Mouse (Mus musculus): ENCODE measurements at regions not wholly inside any gene's neighbourhood (a gene's known extent, or its start where the extent isn't known, plus 50 kb on each side); places are given as distances from the start of the nearest gene placed in this dataset.
"Not testable (repeated sequence)": the region's sequence is repeated elsewhere in the genome, so short reads cannot be mapped to it uniquely, and the experiment has no call there.

GRCm38 (mm10) chr9:9606322-9606721 lies 367.4 kb upstream of the Arhgap42 start:
- DNase-seq: no peak

GRCm38 (mm10) chr9:9591263-9591662 lies 352.4 kb upstream of the Arhgap42 start:
- DNase-seq: no peak

- no peak for DNase-seq
Observed at GRCm38 (mm10) chr9:9583011-9583605, 344.2 kb upstream of the Arhgap42 start.

- DNase-seq: no peak
Observed at GRCm38 (mm10) chr9:9582301-9583010, 343.6 kb upstream of the Arhgap42 start.

GRCm38 (mm10) chr9:9568040-9568649 lies 329.2 kb upstream of the Arhgap42 start:
- no peak for DNase-seq

- DNase-seq: no peak
Observed at GRCm38 (mm10) chr9:9564551-9564950, 325.6 kb upstream of the Arhgap42 start.

- DNase-seq: no peak
Observed at GRCm38 (mm10) chr9:9548657-9549056, 309.8 kb upstream of the Arhgap42 start.

- DNase-seq: no peak
Observed at GRCm38 (mm10) chr9:9547570-9547969, 308.7 kb upstream of the Arhgap42 start.

GRCm38 (mm10) chr9:9547121-9547520 lies 308.2 kb upstream of the Arhgap42 start:
- DNase-seq: no peak

- DNase-seq: no peak
Observed at GRCm38 (mm10) chr9:9500345-9500744, 261.4 kb upstream of the Arhgap42 start.

GRCm38 (mm10) chr9:9493594-9494182 lies 254.8 kb upstream of the Arhgap42 start:
- no peak for DNase-seq

- no peak for DNase-seq
Observed at GRCm38 (mm10) chr9:9477145-9477544, 238.2 kb upstream of the Arhgap42 start.

GRCm38 (mm10) chr9:9475009-9475744 lies 236.3 kb upstream of the Arhgap42 start:
- no peak for DNase-seq

- DNase-seq: no peak
Observed at GRCm38 (mm10) chr9:9444213-9444612, 205.3 kb upstream of the Arhgap42 start.

GRCm38 (mm10) chr9:9420326-9420725 lies 181.4 kb upstream of the Arhgap42 start:
- DNase-seq: no peak

- no peak for DNase-seq
Observed at GRCm38 (mm10) chr9:9412460-9413181, 173.7 kb upstream of the Arhgap42 start.

- not testable (repeated sequence) for DNase-seq
Observed at GRCm38 (mm10) chr9:9394190-9394589, 155.3 kb upstream of the Arhgap42 start.

- no peak for DNase-seq
Observed at GRCm38 (mm10) chr9:9376650-9377189, 137.8 kb upstream of the Arhgap42 start.

GRCm38 (mm10) chr9:9375304-9375904 lies 136.5 kb upstream of the Arhgap42 start:
- peak; percentile 8 for DNase-seq

GRCm38 (mm10) chr9:9372594-9372993 lies 133.7 kb upstream of the Arhgap42 start:
- DNase-seq: no peak

GRCm38 (mm10) chr9:9368731-9369130 lies 129.8 kb upstream of the Arhgap42 start:
- no peak for DNase-seq

Measured in thymus, postnatal 25 days (tissue).